Mouse (Mus musculus) 3T3-L1 (cell line): Measurements from ENCODE around the gene Psmb7.

Experiments used
- DNase-seq: peaks from one replicate; pipeline ENCODE4 v3.0.0-alpha.2; 2015; ENCODE audit warnings: low read depth, low spot score

Psmb7 gene

GRCm38 (mm10) chr2:38544982-38545381 lies 98.9 kb downstream of the Psmb7 start:
- DNase-seq: no peak

- no peak for DNase-seq
Observed at GRCm38 (mm10) chr2:38544341-38544740, 99.5 kb downstream of the Psmb7 start.

GRCm38 (mm10) chr2:38543158-38543557 lies 100.7 kb downstream of the Psmb7 start:
- no peak for DNase-seq

GRCm38 (mm10) chr2:38542366-38542765 lies 101.5 kb downstream of the Psmb7 start:
- DNase-seq: no peak

- no peak for DNase-seq
Observed at GRCm38 (mm10) chr2:38541570-38541969, 102.3 kb downstream of the Psmb7 start.

- no peak for DNase-seq
Observed at GRCm38 (mm10) chr2:38541101-38541500, 102.8 kb downstream of the Psmb7 start.

- no peak for DNase-seq
Observed at GRCm38 (mm10) chr2:38540666-38541065, 103.2 kb downstream of the Psmb7 start.

GRCm38 (mm10) chr2:38539677-38540076 lies 104.2 kb downstream of the Psmb7 start:
- no peak for DNase-seq
